Mouse (Mus musculus) heart, adult 8-10 months (tissue): Measurements from ENCODE around the gene Nabp2. TPM values are rescaled to one million over a fixed set of nuclear protein-coding genes. Genes with fewer than 3 reads are reported as not detected.

Experiments
- DNase-seq: peaks from one replicate; pipeline ENCODE4 v3.0.0; 2022; ENCODE audit warnings: low spot score
- total RNA-seq, 4 experiments: library from RNA; stranded (reverse); gene quantifications; 2 replicates each; pipeline ENCODE4 v1.2.4; 2022

Gene Nabp2
- total RNA-seq, 4 experiments from 2014 or later: 44.8 to 50.8 (median 45.2) TPM

- DNase-seq: no peak
Measured at GRCm38 (mm10) chr10:128388941-128389340, 22.4 kb downstream of the Nabp2 start.

DNA sequence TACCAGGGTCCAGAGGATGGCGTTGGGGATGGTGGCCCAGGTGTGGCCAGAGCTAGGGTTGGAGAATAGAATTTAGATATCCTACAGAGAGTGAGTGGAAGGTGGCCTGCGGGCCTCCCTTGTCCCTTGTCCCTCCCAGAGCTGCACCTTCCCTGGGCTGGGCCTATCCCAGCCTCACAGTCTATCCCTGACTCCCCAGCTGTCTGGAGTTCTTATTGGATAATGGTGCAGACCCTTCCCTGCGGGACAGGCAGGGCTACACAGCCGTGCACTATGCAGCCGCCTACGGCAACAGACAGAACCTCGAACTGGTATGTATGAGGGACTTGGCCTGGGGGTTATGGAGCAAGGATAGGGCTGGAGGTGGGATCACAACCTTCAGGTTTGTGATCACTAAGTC is 25.4 kb downstream of the Nabp2 start:
- no peak for DNase-seq

DNA sequence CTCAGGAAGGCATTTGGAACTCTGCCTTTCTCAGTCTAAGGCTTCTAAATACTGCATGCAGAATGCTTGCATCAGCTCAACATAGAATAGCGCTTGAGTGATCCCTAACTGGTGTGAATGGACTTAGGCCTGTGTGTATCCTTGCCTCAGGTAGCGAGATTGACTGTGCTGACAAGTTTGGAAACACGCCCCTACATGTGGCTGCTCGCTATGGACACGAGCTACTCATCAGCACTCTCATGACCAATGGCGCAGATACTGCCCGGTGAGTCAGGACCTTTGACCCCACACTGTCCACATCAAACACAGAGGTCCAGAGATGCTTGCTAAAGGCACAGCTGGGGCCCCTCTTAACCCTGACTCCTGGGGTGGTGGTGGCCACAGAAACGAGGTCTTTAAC is 28.8 kb downstream of the Nabp2 start:
- DNase-seq: no peak

DNA sequence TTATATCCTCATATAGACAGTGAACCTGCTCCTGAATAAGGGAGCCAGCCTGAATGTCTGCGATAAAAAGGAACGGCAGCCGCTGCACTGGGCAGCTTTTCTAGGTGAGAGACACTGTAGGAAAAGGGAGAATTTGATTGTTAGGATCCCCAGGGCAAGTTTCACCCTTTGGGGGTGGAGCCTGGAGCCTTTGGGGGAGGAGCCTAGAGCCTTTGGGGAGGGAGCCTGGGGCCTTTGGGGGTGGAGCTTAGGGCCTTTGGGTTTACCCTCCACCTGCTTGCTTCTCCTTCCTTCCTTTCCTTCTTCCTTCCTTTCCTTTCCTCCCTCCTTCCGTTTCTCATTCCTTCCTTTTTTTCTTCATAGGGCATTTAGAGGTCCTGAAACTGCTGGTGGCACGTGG is 30.7 kb downstream of the Nabp2 start:
- DNase-seq: no peak

DNA sequence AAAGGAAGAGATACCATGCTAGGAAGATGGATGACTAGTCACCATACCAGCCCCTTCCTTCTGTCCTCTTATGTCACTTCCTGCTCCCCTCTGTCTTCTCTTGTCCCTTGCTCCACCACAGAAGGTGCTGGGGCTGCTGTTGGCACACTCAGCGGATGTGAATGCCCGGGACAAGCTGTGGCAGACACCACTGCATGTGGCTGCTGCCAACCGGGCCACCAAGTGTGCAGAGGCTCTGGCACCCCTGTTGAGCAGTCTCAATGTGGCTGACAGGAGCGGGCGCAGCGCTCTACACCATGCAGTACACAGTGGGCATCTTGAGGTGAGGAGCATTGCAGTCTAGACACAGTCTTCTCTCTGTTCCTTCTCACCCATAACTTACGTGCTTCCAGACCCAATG is 32.0 kb downstream of the Nabp2 start:
- DNase-seq: no peak

DNA sequence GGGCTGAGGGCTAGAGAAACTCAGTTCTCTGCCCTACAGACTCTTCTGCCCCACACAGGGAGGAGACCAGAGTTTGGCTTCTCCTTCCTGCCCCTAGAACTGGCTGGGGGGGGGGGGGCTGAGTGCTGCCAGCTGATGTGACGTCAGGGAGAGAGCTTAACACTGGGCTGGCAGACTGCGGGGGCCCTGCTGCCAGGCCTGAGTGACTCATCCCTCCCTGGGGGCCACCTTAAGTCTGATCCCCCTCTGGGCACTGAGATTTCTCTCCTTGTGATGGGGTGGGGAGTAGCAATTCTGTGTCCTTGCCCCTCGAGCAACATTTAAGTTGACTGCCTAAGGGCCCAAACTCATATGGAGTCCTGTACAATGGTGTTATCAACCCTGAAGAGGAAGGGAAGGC is 32.8 kb downstream of the Nabp2 start:
- no peak for DNase-seq

GRCm38 (mm10) chr10:128377940-128378448 is 33.3 kb downstream of the Nabp2 start:
- no peak for DNase-seq

- DNase-seq: no peak
Measured at GRCm38 (mm10) chr10:128377222-128377939, 33.9 kb downstream of the Nabp2 start.

- DNase-seq: peak; percentile 68
Measured at GRCm38 (mm10) chr10:128376455-128377211, 34.7 kb downstream of the Nabp2 start, which contains the start of gene Ankrd52. TSS of gene Ankrd52 (plus strand) at chr10:128377115.

GRCm38 (mm10) chr10:128376099-128376454 is 35.2 kb downstream of the Nabp2 start:
- no peak for DNase-seq

DNA sequence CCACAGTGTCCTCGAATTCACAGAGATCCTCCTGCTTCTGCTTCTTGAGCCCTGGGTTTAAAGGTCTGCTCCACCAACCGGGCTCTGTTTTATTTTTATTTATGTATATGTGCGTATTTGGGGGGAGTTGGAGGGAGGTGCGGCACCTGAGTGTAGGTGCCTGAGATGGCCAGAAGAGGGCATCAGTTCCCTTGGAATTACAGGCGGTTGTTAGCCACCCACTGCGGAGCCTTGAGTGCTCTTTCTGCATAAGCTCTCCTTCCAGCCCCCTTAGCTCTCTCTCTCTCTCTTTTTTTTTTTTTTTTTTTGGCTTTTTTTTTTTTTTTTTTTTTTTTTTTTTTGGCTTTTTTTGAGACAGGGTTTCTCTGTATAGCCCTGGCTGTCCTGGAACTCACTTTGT is 36.9 kb downstream of the Nabp2 start:
- no peak for DNase-seq

- peak; percentile 69 for DNase-seq
Measured at GRCm38 (mm10) chr10:128372989-128373748, 38.1 kb downstream of the Nabp2 start.

GRCm38 (mm10) chr10:128372142-128372541 is 39.1 kb downstream of the Nabp2 start:
- no peak for DNase-seq

GRCm38 (mm10) chr10:128370601-128371000 is 40.7 kb downstream of the Nabp2 start:
- DNase-seq: no peak

GRCm38 (mm10) chr10:128370021-128370420 is 41.3 kb downstream of the Nabp2 start:
- DNase-seq: no peak

DNA sequence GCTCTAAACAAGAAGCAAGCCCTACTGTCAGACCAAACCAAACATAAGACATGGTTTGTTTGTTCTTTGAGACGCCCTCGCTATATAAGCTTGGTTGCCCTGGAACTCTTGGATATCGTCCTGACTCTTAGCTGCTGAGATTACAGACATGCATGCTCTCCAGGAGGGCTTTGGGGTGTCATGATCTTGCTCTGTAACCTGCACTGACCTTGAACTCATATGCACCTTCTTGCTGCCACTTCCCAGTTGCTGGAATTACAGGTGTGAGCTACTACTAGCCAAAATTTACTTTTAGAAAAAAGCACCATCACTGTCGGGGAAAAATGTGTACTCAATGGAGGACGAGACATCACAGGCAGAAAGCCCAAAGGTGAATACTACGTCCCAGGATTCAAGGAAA is 41.7 kb downstream of the Nabp2 start:
- no peak for DNase-seq

DNA sequence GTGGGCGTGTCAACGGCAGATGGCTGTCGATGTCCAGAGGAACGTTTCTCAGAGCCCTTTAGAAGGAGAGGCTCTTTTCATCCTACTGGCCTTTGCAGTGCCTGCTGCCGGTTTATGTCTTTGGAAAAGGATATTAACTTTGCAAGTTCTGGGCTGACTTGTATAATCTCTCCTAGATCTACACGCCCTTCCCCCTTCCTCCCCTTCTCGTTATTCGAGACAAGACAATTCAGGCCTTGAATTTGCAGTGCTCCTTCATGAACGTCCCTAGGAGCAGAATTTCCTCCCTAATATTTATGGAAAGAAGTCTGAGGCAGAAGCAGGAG is 42.1 kb downstream of the Nabp2 start:
- no peak for DNase-seq

DNA sequence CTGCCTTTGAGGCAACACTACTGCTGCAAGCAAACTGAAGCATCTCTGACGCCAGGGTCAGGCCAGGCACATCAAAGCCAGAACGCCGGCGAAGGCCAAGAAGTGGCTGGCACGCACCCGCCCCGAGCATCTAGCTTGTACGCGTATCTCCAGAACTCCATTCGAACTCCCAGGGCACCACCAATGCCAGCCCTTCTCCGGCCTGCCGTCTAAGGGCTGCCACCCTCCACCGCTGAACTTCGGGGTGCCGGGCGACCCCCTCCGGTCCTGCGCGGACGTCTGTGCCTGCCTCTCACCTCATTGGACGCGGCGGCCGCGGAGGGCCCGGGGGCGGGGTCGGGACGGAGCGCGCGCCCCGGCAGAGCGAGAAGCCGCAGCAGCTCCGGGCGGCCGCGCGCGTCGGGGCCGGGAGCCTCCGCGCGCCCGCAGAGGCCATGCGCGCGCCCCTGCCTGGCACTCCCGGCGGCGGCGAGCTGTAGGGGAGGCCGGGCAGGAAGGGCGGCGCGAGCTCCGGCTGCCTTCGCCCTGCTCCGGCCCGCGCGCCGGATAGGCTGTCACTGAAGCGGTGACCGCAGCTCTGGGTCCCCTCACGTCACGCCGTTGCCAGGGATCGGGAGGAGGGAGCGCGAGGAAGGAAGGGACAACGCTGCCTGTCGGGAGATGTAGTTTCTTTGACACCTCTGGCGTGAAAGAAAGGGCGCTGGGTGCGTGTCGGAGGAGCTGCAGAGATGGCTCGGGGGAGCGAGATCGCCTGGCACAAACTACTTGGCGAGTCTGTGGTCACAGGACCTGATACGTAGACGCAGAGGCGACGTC is 42.7 kb downstream of the Nabp2 start, which contains the start of gene Coq10a:
Gene Coq10a, minus strand, starts transcription at position 596 of the 816 bp plus-strand sequence.
- DNase-seq: peak; percentile 93

- peak; percentile 75 for DNase-seq
Measured at GRCm38 (mm10) chr10:128367899-128368401, 43.3 kb downstream of the Nabp2 start.

DNA sequence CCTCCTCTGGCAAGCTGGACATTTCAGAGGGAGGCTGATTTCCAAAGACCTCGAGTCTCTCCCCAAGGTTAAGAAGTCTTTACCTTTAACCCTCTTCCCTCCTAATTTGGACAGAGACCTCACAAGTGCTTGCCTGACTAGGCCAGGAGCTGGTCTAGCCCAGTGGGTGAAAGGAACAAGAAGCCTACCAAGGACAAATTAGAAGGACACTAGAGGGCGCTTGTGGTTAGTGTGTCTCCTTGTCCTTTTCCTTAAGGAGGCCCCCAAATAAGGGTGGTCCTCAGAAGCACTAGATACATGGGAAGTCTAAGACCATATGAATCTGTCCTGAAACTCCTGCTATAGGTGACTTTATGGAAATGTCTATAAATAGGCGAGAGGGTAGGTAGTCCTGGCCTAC is 48.7 kb downstream of the Nabp2 start:
- peak; percentile 49 for DNase-seq

DNA sequence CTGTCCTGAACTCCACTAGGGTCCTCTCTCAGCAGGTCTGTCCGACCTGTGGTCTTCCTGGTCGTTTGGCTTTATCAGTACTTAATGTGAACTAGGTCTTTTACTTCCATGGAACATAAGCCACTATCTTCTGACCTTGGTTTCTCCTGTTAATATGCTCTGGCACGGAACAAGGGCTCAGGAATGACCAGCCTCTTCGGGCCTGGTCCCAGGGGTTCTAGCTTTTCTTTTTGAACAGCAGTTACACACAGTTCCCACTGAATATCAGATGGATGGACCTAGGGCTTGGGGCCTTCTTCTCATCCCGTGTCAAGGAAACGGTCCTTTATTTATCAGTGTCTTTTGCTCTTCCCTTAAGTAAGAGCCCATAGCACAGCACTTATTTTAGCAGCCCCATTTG is 49.5 kb downstream of the Nabp2 start:
- no peak for DNase-seq
